ENCODE assay signal across 1 mouse cellular context in the genomic region with DNA sequence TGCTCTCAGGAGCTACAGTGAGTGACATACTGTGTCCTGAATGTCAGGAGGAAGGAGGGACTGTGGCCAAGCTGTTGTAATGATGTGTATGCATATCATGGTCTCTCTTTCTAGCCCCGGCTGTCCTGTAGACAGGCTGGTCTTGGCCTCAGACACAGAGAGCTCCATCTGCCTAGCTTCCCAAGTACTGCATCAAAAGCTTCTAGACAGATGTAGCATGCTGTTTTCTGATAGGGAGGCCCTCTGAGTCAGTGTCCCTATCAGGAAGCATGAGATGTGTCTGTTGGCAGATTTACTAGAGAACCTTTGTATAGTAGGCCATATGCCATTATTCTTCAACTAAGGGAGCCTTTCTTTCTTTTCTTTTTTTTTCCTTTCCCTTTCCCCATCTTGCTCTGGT.
TF ChIP-seq lines count a peak whose summit lies in the region.

No protein-coding gene starts in this region.

TF ChIP-seq in MEL, 35 proteins besides CTCF, POLR2A, EP300 and RAD21:
- TF ChIP-seq HCFC1 (IDR thresholded peaks at IDR 0.05; ENCODE audit: low read depth, low read length) (0 out of 2 replicates have a peak, but pooled peaks have one; percentile 15), MEF2A (IDR thresholded peaks at IDR 0.05; ENCODE audit: extremely low read depth, insufficient replicate concordance, low read depth, low read length, poor library complexity, severe bottlenecking) (no peak), MAFK (IDR thresholded peaks at IDR 0.05; ENCODE audit: borderline replicate concordance, low read depth, low read length) (no peak), CHD2 (IDR thresholded peaks at IDR 0.05; ENCODE audit: low read length) (no peak), MXI1 (IDR thresholded peaks at IDR 0.05; ENCODE audit: low read depth, low read length) (peak; percentile 83), MYB (IDR thresholded peaks at IDR 0.05; ENCODE audit: low read depth, low read length) (peak; percentile 32; the same call in 1 of the 2 replicates), USF1 (IDR thresholded peaks at IDR 0.05; ENCODE audit: low read depth, low read length) (no peak), UBTF (IDR thresholded peaks at IDR 0.05; ENCODE audit: borderline replicate concordance, insufficient read depth, low read depth, low read length) (no peak), SMC3 (IDR thresholded peaks at IDR 0.05; ENCODE audit: low read depth, low read length) (peak; percentile 41; the same call in 1 of the 2 replicates), MAX (IDR thresholded peaks at IDR 0.05; ENCODE audit: low read length) (peak; percentile 79), E2F4 (IDR thresholded peaks at IDR 0.05; ENCODE audit: borderline replicate concordance, low read depth, low read length) (no peak), KAT2A (conservative IDR thresholded peaks at IDR 0.05; ENCODE audit: low read depth, low read length) (no peak), CHD1 (IDR thresholded peaks at IDR 0.05; ENCODE audit: low read depth, low read length) (no peak), ETS1 (IDR thresholded peaks at IDR 0.05; ENCODE audit: low read depth, low read length) (peak; percentile 73), SIN3A (IDR thresholded peaks at IDR 0.05; ENCODE audit: low read length) (peak; percentile 72), MYC (IDR thresholded peaks at IDR 0.05; ENCODE audit: low read depth, low read length) (peak; percentile 77; the same call in 1 of the 2 replicates), GABPA (IDR thresholded peaks at IDR 0.05; ENCODE audit: low read depth, low read length) (no peak), BHLHE40 (IDR thresholded peaks at IDR 0.05; ENCODE audit: borderline replicate concordance, low read depth, low read length) (no peak), ZNF384 (IDR thresholded peaks at IDR 0.05; ENCODE audit: low read depth, low read length) (peak; percentile 35), TCF12 (IDR thresholded peaks at IDR 0.05; ENCODE audit: low read depth, low read length) (peak; percentile 87), POLR2AphosphoS2 (IDR thresholded peaks at IDR 0.05; ENCODE audit: low read length) (no peak), ZMIZ1 (IDR thresholded peaks at IDR 0.05; ENCODE audit: low read depth, low read length) (no peak), NELFE (IDR thresholded peaks at IDR 0.05; ENCODE audit: low read depth, low read length) (no peak; the same call in 1 of the 2 replicates), TAL1 (IDR thresholded peaks at IDR 0.05; ENCODE audit: low read length) (peak; percentile 80), TBP (IDR thresholded peaks at IDR 0.05; ENCODE audit: low read depth, low read length) (no peak), ZC3H11A (IDR thresholded peaks at IDR 0.05; ENCODE audit: low read depth, low read length) (no peak), GATA1 (IDR thresholded peaks at IDR 0.05; ENCODE audit: low read depth, low read length) (peak; percentile 83), POLR2AphosphoS5 (IDR thresholded peaks at IDR 0.05; ENCODE audit: borderline replicate concordance, low read depth, low read length) (no peak), NRF1 (IDR thresholded peaks at IDR 0.05; ENCODE audit: insufficient read depth, low read depth, low read length, poor library complexity, severe bottlenecking) (no peak), JUND (IDR thresholded peaks at IDR 0.05; ENCODE audit: low read depth, low read length) (0 out of 2 replicates have a peak, but pooled peaks have one; percentile 39), ZKSCAN1 (IDR thresholded peaks at IDR 0.05; ENCODE audit: low read depth, low read length) (no peak), ELF1 (IDR thresholded peaks at IDR 0.05; ENCODE audit: low read depth, low read length) (peak; percentile 55; the same call in 1 of the 2 replicates), MAZ (IDR thresholded peaks at IDR 0.05; ENCODE audit: low read depth, low read length) (no peak), RCOR1 (IDR thresholded peaks at IDR 0.05; ENCODE audit: low read depth, low read length) (peak; percentile 86), USF2 (IDR thresholded peaks at IDR 0.05; ENCODE audit: borderline replicate concordance in 1 of 2, insufficient read depth in 1 of 2, low read depth in 1 of 2, low read length in 2 of 2) (no peak)
